Mouse (Mus musculus): ENCODE results near the gene Cenpv. TPM values are rescaled to one million over a fixed set of nuclear protein-coding genes. Genes with fewer than 3 reads are reported as not detected.

Cenpv gene
- polyA plus RNA-seq, 1 experiment from 2014 or later, result 5.4 TPM

DNA sequence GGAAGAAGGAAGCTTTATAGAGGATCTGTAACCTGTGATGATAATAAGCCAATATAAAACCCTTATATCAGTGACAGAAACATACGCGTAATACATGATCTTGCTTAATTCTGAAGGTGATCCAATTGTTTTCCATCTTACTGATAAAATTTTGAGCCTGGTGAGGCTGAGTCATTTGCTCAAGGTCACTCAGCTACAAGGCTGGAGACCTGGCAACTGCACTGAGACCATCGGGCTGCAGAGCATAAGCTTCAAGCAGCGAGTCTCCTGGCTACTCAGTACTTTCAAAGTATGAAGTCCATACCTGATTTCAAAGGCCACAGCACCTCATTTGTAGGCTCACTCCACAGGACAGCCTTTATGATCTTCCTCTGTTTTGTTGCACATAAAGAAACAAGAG lies 62.9 kb downstream of the Cenpv start:
- H3K27me3 ChIP-seq (replicated peaks; ENCODE audit: insufficient read depth, low read length), result no peaks in the 10 kb centered on the region
- H3K27ac ChIP-seq (ENCODE audit: low read length), result no peak overlapping the region
- H3K9ac ChIP-seq (replicated peaks; ENCODE audit: low read depth), result no peak overlapping the region
- 88% methylated on average over 4 of the region's 4 CpGs for WGBS
- ATAC-seq (no peak), DNase-seq (ENCODE audit: low spot score) (no peak)
- TF ChIP-seq EP300 (IDR thresholded peaks at IDR 0.05) (no peak), CTCF (IDR thresholded peaks at IDR 0.05) (no peak)
- H3K4me2 ChIP-seq (replicated peaks; ENCODE audit: low read depth, low read length), result no peak overlapping the region
- no peaks in the 10 kb centered on the region for H3K9me3 ChIP-seq (ENCODE audit: low read length)
- H3K4me1 ChIP-seq (ENCODE audit: insufficient read depth, low read depth, low read length), result no peaks in the 10 kb centered on the region
- H3K36me3 ChIP-seq (ENCODE audit: insufficient read depth, low read length), result no peaks in the 10 kb centered on the region
- H3K4me3 ChIP-seq (ENCODE audit: low read depth, low read length), result no peak overlapping the region

Other genes starting within 250 kb of the Cenpv start
- 4.8 and 5.0 TPM in 2 replicates for gene Pigl, start 80.8 kb downstream of the Cenpv start, polyA plus RNA-seq (2015; fragmentation: Nextera tagmentation; extraction: Ambion mirVana)
- gene Ncor1, start 80.7 kb downstream of the Cenpv start, polyA plus RNA-seq (2015; fragmentation: Nextera tagmentation; extraction: Ambion mirVana), result 103 and 128 TPM in 2 replicates
- gene Ubb, start 11.9 kb upstream of the Cenpv start, polyA plus RNA-seq (2015; fragmentation: Nextera tagmentation; extraction: Ambion mirVana), result 2,346 and 2,640 TPM in 2 replicates
- 6.1 and 6.2 TPM in 2 replicates for gene Trpv2, start 35.2 kb upstream of the Cenpv start, polyA plus RNA-seq (2015; fragmentation: Nextera tagmentation; extraction: Ambion mirVana)
- 15.0 and 18.2 TPM in 2 replicates for gene Lrrc75a, start 109.3 kb upstream of the Cenpv start, polyA plus RNA-seq (2015; fragmentation: Nextera tagmentation; extraction: Ambion mirVana)
- 22.3 and 27.9 TPM in 2 replicates for gene Mmgt2, start 109.4 kb upstream of the Cenpv start, polyA plus RNA-seq (2015; fragmentation: Nextera tagmentation; extraction: Ambion mirVana)
- 2.5 and 3.3 TPM in 2 replicates for gene Zfp287, start 192.6 kb upstream of the Cenpv start, polyA plus RNA-seq (2015; fragmentation: Nextera tagmentation; extraction: Ambion mirVana)
- not detected in 2 replicates for gene Gm10428, start 213.8 kb upstream of the Cenpv start, polyA plus RNA-seq (2015; fragmentation: Nextera tagmentation; extraction: Ambion mirVana)

Measured in lung, postnatal 0 days (tissue).